Mouse (Mus musculus) thymus, adult 2 months (tissue): ENCODE results near the gene 1110025L11Rik.

Source experiments
- CTCF ChIP-seq: fragments of 200-500 bp; IDR thresholded peaks from 2 replicates; pipeline ENCODE4 v1.5.1; 2012; ENCODE audit warnings: mild to moderate bottlenecking, control low read depth, low read length, moderate library complexity, borderline replicate concordance; ENCODE audit not compliant: control insufficient read depth, poor library complexity, insufficient read depth; ENCODE audit errors: extremely low read depth
- POLR2A ChIP-seq: fragments of 200-500 bp; IDR thresholded peaks from 2 replicates; pipeline ENCODE4 v1.6.1; 2012; ENCODE audit warnings: mild to moderate bottlenecking, low read length, control low read depth, moderate library complexity; ENCODE audit not compliant: control insufficient read depth, poor library complexity, insufficient read depth; ENCODE audit errors: extremely low read depth

GRCm38 (mm10) chr16:89047783-89048182 lies 16.0 kb downstream of the 1110025L11Rik start, which contains the start of gene Krtap6-5:
- TF ChIP-seq CTCF (no peak), POLR2A (no peak)
